Mouse (Mus musculus) hindbrain, embryonic 13.5 days (tissue): Measurements from ENCODE around the gene Smu1. TPM values are rescaled to one million over a fixed set of nuclear protein-coding genes. Genes with fewer than 3 reads are reported as not detected.
A peak's percentile ranks its signal among the peaks of the same experiment; 100 is the strongest.

ENCODE experiments used
- ATAC-seq: fragments of 200-750 bp; cut with Nextera tagmentation; 2 replicates; pipeline ENCODE4 v1.8.0; 2017; ENCODE audit warnings: moderate TSS enrichment; ENCODE audit not compliant: low FRiP score
- H3K27ac ChIP-seq: fragments of 300-500 bp; sonication (generic); 2 replicates; pipeline ENCODE4 v1.5.1; 2015; ENCODE audit warnings: inconsistent platforms, mild to moderate bottlenecking, moderate library complexity
- H3K27me3 ChIP-seq: fragments of 300-500 bp; sonication (generic); 2 replicates; pipeline ENCODE4 v1.6.1; 2015; ENCODE audit warnings: mild to moderate bottlenecking, inconsistent platforms
- H3K36me3 ChIP-seq: fragments of 300-500 bp; sonication (generic); 2 replicates; pipeline ENCODE4 v1.6.1; 2015; ENCODE audit warnings: mild to moderate bottlenecking, inconsistent platforms
- H3K4me1 ChIP-seq: fragments of 300-500 bp; sonication (generic); replicated peaks from 2 replicates; pipeline ENCODE4 v1.6.1; 2015; ENCODE audit warnings: inconsistent platforms
- H3K4me2 ChIP-seq: fragments of 300-500 bp; sonication (generic); 2 replicates; pipeline ENCODE4 v1.6.1; 2015; ENCODE audit warnings: inconsistent platforms, mild to moderate bottlenecking, moderate library complexity
- H3K4me3 ChIP-seq: fragments of 300-500 bp; sonication (generic); 2 replicates; pipeline ENCODE4 v1.5.1; 2015; ENCODE audit warnings: mild to moderate bottlenecking, inconsistent platforms
- H3K9ac ChIP-seq: fragments of 300-500 bp; sonication (generic); 2 replicates; pipeline ENCODE4 v1.6.1; 2015; ENCODE audit warnings: mild to moderate bottlenecking, inconsistent platforms
- H3K9me3 ChIP-seq: fragments of 300-500 bp; sonication (generic); 2 replicates; pipeline ENCODE4 v1.6.1; 2016; ENCODE audit warnings: inconsistent platforms
- WGBS: fragments of 180-500 bp; shearing (Covaris S2); methylation state at CpG from one replicate; pipeline ENCODE4 v1.1.7; 2015; 5-methylcytosine and 5-hydroxymethylcytosine counted together
- polyA plus RNA-seq: library from polyadenylated mRNA; unstranded; fragments of >200 nt; fragmentation: Nextera tagmentation; extraction: Ambion mirVana; gene quantifications from 2 replicates; pipeline ENCODE4 v1.2.1, GENCODE M21; 2015

Gene Smu1
- polyA plus RNA-seq, 1 experiment from 2014 or later = 130 TPM

DNA sequence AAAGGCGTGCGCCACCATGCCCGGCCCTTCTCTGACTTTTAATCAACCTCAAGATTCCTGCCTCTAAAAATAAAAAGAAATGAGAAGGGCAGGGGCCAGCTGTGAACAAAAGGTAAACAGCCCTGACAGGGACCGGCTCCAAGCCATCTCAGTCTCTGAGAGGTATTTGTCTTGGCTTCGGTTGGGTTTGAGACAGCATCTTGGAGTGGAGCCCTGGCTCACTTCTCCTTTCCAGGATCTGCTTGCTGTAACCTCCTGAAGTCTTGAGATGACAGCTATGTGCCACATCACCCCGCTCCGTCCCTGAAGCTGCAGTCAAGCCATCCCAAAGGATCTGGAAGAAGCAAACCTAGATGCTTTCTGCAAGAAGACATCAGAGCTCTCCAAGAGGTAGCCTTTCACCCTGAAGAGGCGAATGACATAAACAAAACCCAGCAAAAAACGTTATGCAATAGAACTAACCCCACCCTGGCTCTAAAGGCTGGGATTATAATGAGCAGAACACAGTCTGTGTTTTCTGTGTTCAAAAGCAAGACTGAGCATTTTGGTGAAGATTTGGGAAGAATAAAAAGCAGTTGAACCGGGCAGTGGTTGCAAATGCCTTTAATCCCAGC, 26.9 kb upstream of the Smu1 start:
- no peak for ATAC-seq
- no peak overlapping the region for H3K9ac ChIP-seq
- H3K27me3 ChIP-seq = no peaks in the 10 kb centered on the region
- 79% methylated on average over 10 of the region's 10 CpGs for WGBS
- H3K4me2 ChIP-seq = no peak overlapping the region
- no peak overlapping the region for H3K27ac ChIP-seq
- no peaks in the 10 kb centered on the region for H3K9me3 ChIP-seq
- no peaks in the 10 kb centered on the region for H3K4me1 ChIP-seq
- no peaks in the 10 kb centered on the region for H3K36me3 ChIP-seq
- no peak overlapping the region for H3K4me3 ChIP-seq

DNA sequence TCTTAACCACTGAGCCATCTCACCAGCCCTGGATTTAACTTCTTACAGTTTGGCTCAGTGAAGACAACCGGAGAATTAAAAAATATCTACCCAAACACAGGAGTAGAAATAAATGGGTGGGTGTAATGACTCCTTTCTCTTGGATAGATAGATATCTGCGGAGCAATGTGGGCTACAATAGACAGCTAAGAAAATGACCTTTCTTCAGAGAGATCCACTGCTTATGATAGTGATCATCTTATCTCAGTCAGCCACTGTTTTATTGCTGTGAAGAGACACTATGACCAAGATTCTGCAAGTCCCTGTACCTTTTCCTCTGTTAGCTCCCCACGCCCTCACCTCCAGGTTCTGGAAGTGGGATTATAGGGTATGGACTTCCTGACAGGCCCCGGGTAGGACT, 25.3 kb upstream of the Smu1 start:
- no peaks in the 10 kb centered on the region for H3K9me3 ChIP-seq
- H3K4me1 ChIP-seq = no peaks in the 10 kb centered on the region
- H3K4me3 ChIP-seq = no peak overlapping the region
- no peak overlapping the region for H3K27ac ChIP-seq
- 94% methylated on average over 4 of the region's 4 CpGs for WGBS
- ATAC-seq = no peak
- no peak overlapping the region for H3K9ac ChIP-seq
- no peak overlapping the region for H3K4me2 ChIP-seq
- H3K36me3 ChIP-seq = no peaks in the 10 kb centered on the region
- no peaks in the 10 kb centered on the region for H3K27me3 ChIP-seq

DNA sequence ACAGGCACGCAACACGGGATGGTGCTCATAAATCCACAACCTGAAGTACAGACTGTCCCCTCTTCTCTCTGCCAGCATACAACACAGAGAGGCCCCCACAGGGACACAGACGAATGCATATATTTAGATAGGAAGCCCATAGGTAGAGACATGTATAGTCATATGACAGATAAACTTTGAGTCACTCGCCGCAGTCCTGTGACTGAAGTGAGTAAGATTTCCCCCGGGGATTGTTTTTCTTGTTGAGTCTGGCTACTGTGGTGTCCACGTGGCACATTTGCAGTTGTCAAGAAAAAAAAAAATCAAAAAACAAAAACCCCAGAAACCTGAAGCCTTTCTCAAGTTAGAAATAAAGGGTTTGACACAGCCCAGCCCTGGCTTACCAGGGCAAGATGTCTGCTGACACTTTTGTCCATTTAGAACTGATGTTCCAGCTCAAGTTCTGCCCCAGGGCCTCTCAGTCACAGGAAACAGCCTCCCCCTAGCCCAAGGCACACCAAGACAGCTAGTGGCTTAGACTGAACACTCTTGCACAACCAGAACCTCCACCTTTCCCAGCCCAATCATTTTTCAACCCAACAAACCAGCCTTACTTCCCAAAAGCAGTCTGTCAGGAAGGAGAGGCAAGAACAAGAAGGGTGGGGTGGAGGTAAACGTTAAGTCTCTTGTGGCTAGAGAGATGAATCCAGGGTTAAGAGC, 24.2 kb upstream of the Smu1 start:
- Histone ChIP-seq H3K4me1 (no peaks in the 10 kb centered on the region), H3K4me3 (no peak overlapping the region), H3K9me3 (no peaks in the 10 kb centered on the region), H3K27ac (no peak overlapping the region), H3K27me3 (no peaks in the 10 kb centered on the region), H3K4me2 (no peak overlapping the region), H3K9ac (no peak overlapping the region), H3K36me3 (no peaks in the 10 kb centered on the region)
- ATAC-seq = no peak
- 76% methylated on average over 8 of the region's 8 CpGs for WGBS

DNA sequence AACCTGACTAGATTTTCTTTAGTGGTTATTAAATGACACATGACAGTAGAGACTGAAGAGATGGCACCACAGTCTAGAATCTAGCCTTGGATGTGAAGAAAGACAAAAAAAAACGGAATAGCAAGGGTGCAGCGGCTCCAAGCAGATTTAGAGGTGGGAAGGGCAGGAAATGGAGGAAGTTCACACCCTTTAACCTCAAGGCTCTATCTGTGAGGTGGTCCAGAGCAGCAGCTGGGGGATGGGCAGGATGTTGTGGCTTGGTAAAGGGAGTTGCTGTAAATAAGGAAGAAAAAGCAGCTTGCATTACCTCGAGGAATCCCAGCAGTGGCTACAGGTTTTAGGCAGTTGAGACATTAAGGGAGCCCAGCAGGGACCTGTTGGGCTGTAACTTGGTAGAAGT, 23.4 kb upstream of the Smu1 start:
- Histone ChIP-seq H3K27me3 (no peaks in the 10 kb centered on the region), H3K9me3 (no peaks in the 10 kb centered on the region), H3K4me1 (no peaks in the 10 kb centered on the region), H3K4me3 (no peak overlapping the region), H3K27ac (no peak overlapping the region), H3K9ac (no peak overlapping the region), H3K36me3 (no peaks in the 10 kb centered on the region), H3K4me2 (no peak overlapping the region)
- WGBS = 43% methylated on average over 3 of the region's 3 CpGs
- ATAC-seq = no peak

DNA sequence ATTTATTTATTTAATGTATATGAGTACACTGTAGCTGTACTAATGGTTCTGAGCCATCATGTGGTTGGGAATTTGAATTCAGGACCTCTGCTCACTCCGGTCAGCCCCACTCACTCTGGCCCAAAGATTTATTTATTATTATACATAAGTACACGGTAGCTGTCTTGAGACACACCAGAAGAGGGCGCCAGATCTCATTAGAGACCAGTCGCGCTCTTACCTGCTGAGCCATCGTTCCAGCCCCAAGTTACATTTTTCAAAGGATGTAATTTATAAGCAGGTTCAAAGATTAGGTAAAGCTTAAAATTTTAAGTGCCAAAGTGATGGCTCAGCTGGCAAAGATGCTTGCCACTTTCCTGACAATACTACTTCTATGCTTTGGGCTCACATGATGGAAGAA, 20.9 kb upstream of the Smu1 start:
- H3K9me3 ChIP-seq = no peaks in the 10 kb centered on the region
- no peak overlapping the region for H3K4me2 ChIP-seq
- no peak overlapping the region for H3K9ac ChIP-seq
- no peak overlapping the region for H3K27ac ChIP-seq
- H3K4me1 ChIP-seq = peaks cover 11% of the 10 kb centered on the region; the same call in 1 of the 2 replicates
- H3K36me3 ChIP-seq = no peaks in the 10 kb centered on the region
- no peak for ATAC-seq
- H3K27me3 ChIP-seq = peaks cover 6% of the 10 kb centered on the region
- 88% methylated on average over 6 of the region's 6 CpGs for WGBS
- H3K4me3 ChIP-seq = no peak overlapping the region

DNA sequence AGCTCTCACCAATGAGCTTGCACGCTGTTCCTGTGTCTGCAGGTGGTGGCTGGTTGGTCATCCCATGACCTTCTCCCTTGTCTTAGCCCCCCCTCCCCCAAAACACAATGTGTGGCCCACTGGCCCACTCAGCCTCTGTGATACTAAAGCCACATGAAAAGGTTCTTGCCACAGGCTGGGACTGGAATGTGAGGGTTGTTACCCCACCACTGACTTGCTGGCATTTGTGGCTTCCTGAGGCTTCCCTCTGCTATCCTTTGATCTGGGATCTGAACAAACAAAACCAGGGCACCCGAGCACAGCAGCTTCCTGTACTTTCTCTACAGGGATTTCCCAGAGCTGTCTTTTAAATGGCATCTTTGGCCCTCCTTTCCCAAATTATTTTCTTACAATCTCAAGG, 19.4 kb upstream of the Smu1 start:
- WGBS = 38% methylated on average over 2 of the region's 2 CpGs
- Histone ChIP-seq H3K27me3 (peaks cover 6% of the 10 kb centered on the region), H3K9ac (no peak overlapping the region), H3K4me2 (no peak overlapping the region), H3K36me3 (no peaks in the 10 kb centered on the region), H3K27ac (no peak overlapping the region), H3K4me1 (peaks cover 11% of the 10 kb centered on the region), H3K4me3 (no peak overlapping the region), H3K9me3 (no peaks in the 10 kb centered on the region)
- no peak for ATAC-seq

- Histone ChIP-seq H3K27me3 (peaks cover 6% of the 10 kb centered on the region), H3K4me1 (peaks cover 11% of the 10 kb centered on the region), H3K4me3 (no peak overlapping the region), H3K9me3 (no peaks in the 10 kb centered on the region), H3K9ac (no peak overlapping the region), H3K36me3 (no peaks in the 10 kb centered on the region), H3K4me2 (no peak overlapping the region), H3K27ac (no peak overlapping the region)
- ATAC-seq = no peak
- 85% methylated on average over 4 of the region's 4 CpGs for WGBS
Measured at GRCm38 (mm10) chr4:40776416-40776815, 18.7 kb upstream of the Smu1 start.

- H3K9ac ChIP-seq = peak overlapping the region; percentile 39; the same call in 1 of the 2 replicates
- H3K9me3 ChIP-seq = no peaks in the 10 kb centered on the region
- H3K27ac ChIP-seq = no peak overlapping the region; the same call in 1 of the 2 replicates
- H3K36me3 ChIP-seq = no peaks in the 10 kb centered on the region
- H3K4me1 ChIP-seq = peaks cover 11% of the 10 kb centered on the region
- peak overlapping the region; percentile 15; the same call in 1 of the 2 replicates for H3K4me3 ChIP-seq
- 29% methylated on average over 12 of the region's 12 CpGs for WGBS
- ATAC-seq = no peak; the same call in 1 of the 2 replicates
- peaks cover 6% of the 10 kb centered on the region for H3K27me3 ChIP-seq
- peak overlapping the region; percentile 40 for H3K4me2 ChIP-seq
Measured at GRCm38 (mm10) chr4:40774279-40775259, 16.8 kb upstream of the Smu1 start.

- H3K27me3 ChIP-seq = peaks cover 25% of the 10 kb centered on the region
- H3K9me3 ChIP-seq = no peaks in the 10 kb centered on the region
- no peak overlapping the region for H3K4me3 ChIP-seq
- ATAC-seq = no peak
- peaks cover 6% of the 10 kb centered on the region; the same call in 1 of the 2 replicates for H3K4me1 ChIP-seq
- no peak overlapping the region for H3K9ac ChIP-seq
- no peak overlapping the region for H3K4me2 ChIP-seq
- 60% methylated on average over 5 of the region's 5 CpGs for WGBS
- H3K36me3 ChIP-seq = peaks cover 8% of the 10 kb centered on the region
- H3K27ac ChIP-seq = no peak overlapping the region
Measured at GRCm38 (mm10) chr4:40759876-40760275, 2.2 kb upstream of the Smu1 start.

DNA sequence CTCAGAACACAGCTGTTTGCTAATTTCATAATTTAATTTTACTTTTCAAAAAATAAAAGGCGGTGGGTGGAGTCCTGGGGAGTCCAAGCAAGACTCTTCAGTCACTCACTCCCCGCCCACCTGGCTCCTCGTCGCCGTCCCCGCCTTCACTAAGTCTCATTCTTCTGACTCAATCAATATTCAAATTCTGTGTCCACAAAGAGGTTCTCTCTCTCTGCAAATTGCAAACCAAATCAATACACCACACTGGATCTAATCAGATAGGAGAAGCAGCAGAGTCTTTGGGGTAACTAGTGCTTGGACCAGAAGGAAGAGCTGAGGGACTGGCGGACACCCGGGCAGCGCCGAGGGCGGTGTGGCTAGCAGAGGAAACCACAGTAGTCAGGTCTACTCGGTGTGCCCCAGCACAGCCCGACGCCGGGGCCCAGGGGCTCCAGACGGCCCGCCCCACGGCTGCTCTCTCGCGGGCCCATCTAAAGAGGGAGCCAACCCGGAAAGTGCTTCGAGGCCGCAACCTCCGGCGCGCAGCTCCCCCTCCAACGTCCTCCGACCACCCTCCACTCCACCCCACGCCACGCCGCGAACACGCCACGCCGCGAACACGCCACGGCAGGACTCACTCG, 455 bp downstream of the Smu1 start:
- peak overlapping the region; percentile 98 for H3K4me3 ChIP-seq
- peak overlapping the region; percentile 92 for H3K9ac ChIP-seq
- peaks cover 32% of the 10 kb centered on the region for H3K36me3 ChIP-seq
- H3K9me3 ChIP-seq = no peaks in the 10 kb centered on the region
- H3K4me1 ChIP-seq = peaks cover 6% of the 10 kb centered on the region; the same call in 1 of the 2 replicates
- peak overlapping the region; percentile 60; the same call in 1 of the 2 replicates for H3K27ac ChIP-seq
- H3K4me2 ChIP-seq = peak overlapping the region; percentile 87
- peaks cover 18% of the 10 kb centered on the region; the same call in 1 of the 2 replicates for H3K27me3 ChIP-seq
- peak; percentile 88 for ATAC-seq
- WGBS = under 1% methylated on average over 38 of the region's 39 CpGs

DNA sequence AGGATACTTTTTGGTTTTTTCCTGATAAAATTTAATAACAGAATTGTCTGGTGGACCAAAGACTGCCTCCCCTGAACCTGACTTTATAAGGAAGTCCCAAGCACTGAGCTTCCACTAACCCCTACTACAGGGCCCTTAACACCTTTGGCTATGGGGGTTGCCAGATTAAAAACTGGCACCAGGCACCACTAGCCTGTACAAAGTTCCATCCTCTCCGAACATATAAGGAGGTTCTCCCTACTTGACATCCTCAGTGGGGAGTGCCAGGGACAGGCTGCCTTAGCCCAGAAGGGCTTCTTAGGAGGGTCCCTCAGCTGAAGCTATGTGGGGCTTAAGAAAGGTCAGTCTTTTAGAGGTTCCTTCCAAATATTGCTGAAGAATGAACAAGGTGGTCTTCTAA, 22.4 kb downstream of the Smu1 start:
- Histone ChIP-seq H3K9me3 (no peaks in the 10 kb centered on the region), H3K9ac (no peak overlapping the region), H3K27ac (no peak overlapping the region), H3K36me3 (peaks cover 81% of the 10 kb centered on the region), H3K4me3 (no peak overlapping the region), H3K27me3 (no peaks in the 10 kb centered on the region), H3K4me1 (no peaks in the 10 kb centered on the region), H3K4me2 (no peak overlapping the region)
- WGBS = 74% methylated on average over 1 of the region's 1 CpGs
- ATAC-seq = no peak

DNA sequence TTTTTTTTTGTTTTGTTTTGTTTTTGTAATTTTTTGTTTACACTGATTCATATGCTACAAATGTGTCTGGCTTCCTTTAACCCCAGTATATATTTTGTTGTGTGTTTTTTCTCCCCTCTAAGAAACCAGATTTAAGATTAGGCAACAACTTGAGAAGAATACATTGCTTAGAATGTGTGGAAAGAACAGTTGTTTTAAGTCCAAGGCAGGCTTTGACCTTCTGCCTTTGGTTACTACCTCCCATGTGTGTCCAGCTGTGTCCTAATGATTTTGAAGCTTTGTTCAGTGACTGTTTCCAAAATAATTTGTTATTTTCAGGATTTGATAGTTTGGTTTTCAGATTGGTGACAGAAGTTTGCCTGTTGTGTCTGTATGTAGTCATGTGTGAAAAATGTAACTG, 26.5 kb downstream of the Smu1 start:
- Histone ChIP-seq H3K27me3 (no peaks in the 10 kb centered on the region), H3K4me2 (no peak overlapping the region), H3K9ac (no peak overlapping the region), H3K36me3 (peaks cover 78% of the 10 kb centered on the region), H3K4me3 (no peak overlapping the region), H3K4me1 (peaks cover 15% of the 10 kb centered on the region), H3K9me3 (no peaks in the 10 kb centered on the region), H3K27ac (no peak overlapping the region)
- no peak for ATAC-seq
